Mouse (Mus musculus) adrenal gland, postnatal 10 days (tissue): ENCODE data around the gene Fam221a. TPM values are rescaled to one million over a fixed set of nuclear protein-coding genes. Genes with fewer than 3 reads are reported as not detected.
"Not testable (repeated sequence)": the region's sequence is repeated elsewhere in the genome, so short reads cannot be mapped to it uniquely, and the experiment has no call there.

Experiments used
- DNase-seq: peaks from one replicate; pipeline ENCODE4 v3.0.0; 2021; ENCODE audit warnings: mixed read lengths
- total RNA-seq, 2 experiments: library from RNA; stranded (reverse); gene quantifications; 2 replicates each; pipeline ENCODE4 v1.2.3; 2021

The Fam221a gene
- total RNA-seq, 2 experiments from 2014 or later = 2.3 to 3.8 TPM

GRCm38 (mm10) chr6:49394276-49394675, 26.7 kb downstream of the Fam221a start:
- no peak for DNase-seq

GRCm38 (mm10) chr6:49395316-49395715, 27.8 kb downstream of the Fam221a start, which contains the start of gene Stk31:
TSS of gene Stk31 (plus strand) at chr6:49395604.
- peak; percentile 24 for DNase-seq

GRCm38 (mm10) chr6:49397466-49397865, 29.9 kb downstream of the Fam221a start:
- peak; percentile 12 for DNase-seq

- DNase-seq = no peak
Measured at GRCm38 (mm10) chr6:49398365-49398764, 30.8 kb downstream of the Fam221a start.

- DNase-seq = no peak
Measured at GRCm38 (mm10) chr6:49410830-49411229, 43.3 kb downstream of the Fam221a start.

GRCm38 (mm10) chr6:49412967-49413366, 45.4 kb downstream of the Fam221a start:
- not testable (repeated sequence) for DNase-seq

GRCm38 (mm10) chr6:49415971-49416370, 48.4 kb downstream of the Fam221a start:
- DNase-seq = no peak

GRCm38 (mm10) chr6:49437306-49437705, 69.8 kb downstream of the Fam221a start:
- no peak for DNase-seq

Other genes with a start within 250 kb of the Fam221a start
- gene Igf2bp3, start 152.8 kb upstream of the Fam221a start, total RNA-seq = 1 to 10 TPM; 7.1 to 7.6 TPM
- gene Tra2a, start 103.7 kb upstream of the Fam221a start, total RNA-seq = 10 to 100 TPM; 47.8 to 51.1 TPM
- gene Ccdc126, start 48.5 kb upstream of the Fam221a start, total RNA-seq = 1 to 10 TPM; 7.2 to 8.9 TPM
- gene Stk31, start 27.9 kb downstream of the Fam221a start, total RNA-seq = under 1 TPM; 0.51 to 0.75 TPM